Mouse (Mus musculus) spleen, adult 2 months (tissue): ENCODE data around the gene Bpifb9b.

Experiments
- CTCF ChIP-seq: fragments of 200-500 bp; IDR thresholded peaks from 2 replicates; pipeline ENCODE4 v1.5.1; 2011; ENCODE audit warnings: mild to moderate bottlenecking, inconsistent platforms; ENCODE audit not compliant: insufficient read depth, insufficient read length, insufficient replicate concordance; ENCODE audit errors: extremely low read depth
- POLR2A ChIP-seq: fragments of 200-500 bp; IDR thresholded peaks from 2 replicates; pipeline ENCODE4 v1.6.1; 2011; ENCODE audit warnings: low read depth, low read length, inconsistent platforms

DNA sequence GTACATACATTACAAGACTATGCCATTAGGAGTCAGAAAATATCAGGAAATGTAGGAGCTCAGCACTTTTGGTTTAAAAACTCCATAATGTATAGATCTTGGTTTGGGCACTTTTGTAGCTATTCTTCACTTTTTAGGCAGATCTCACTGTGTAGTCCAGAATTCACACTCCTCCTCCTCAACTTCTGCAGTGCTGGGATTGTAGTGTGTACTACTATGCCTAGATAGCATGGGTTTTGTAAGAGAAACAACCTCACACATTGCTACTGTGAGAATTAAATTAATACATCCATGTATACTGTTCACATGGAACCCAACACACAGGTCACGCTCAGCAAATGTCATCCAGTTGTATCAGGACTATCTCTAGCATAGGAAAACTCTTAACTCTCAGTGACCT, 60.5 kb downstream of the Bpifb9b start:
- TF ChIP-seq CTCF: no peak
- no peak for TF ChIP-seq POLR2A
